Mouse (Mus musculus): ENCODE measurements around the gene Ppp1r12b. TPM values are rescaled to one million over a fixed set of nuclear protein-coding genes. Genes with fewer than 3 reads are reported as not detected.

Ppp1r12b gene
- polyA plus RNA-seq, 1 experiment from 2014 or later, result 21.2 TPM

- Histone ChIP-seq H3K27me3 (ENCODE audit: control insufficient read depth, insufficient read depth, low read length) (0 out of 2 replicates have a peak, but pooled peaks cover 4% of the 10 kb centered on the region), H3K36me3 (ENCODE audit: control insufficient read depth, insufficient read depth, low read length) (no peaks in the 10 kb centered on the region), H3K4me2 (ENCODE audit: low read depth, low read length) (no peak overlapping the region), H3K9ac (replicated peaks; ENCODE audit: low read depth, low read length) (no peak overlapping the region), H3K9me3 (ENCODE audit: control insufficient read depth, low read length) (no peaks in the 10 kb centered on the region), H3K4me1 (ENCODE audit: control insufficient read depth, insufficient read depth, low read length) (peaks cover 16% of the 10 kb centered on the region; the same call in 1 of the 2 replicates), H3K4me3 (ENCODE audit: low read depth, low read length) (no peak overlapping the region), H3K27ac (ENCODE audit: low read depth, low read length) (no peak overlapping the region)
- WGBS, result 63% methylated on average over 5 of the region's 5 CpGs
- ATAC-seq (ENCODE audit: low read depth), result no peak
Measured at GRCm38 (mm10) chr1:134711653-134712052, 244.1 kb downstream of the Ppp1r12b start.

- Histone ChIP-seq H3K36me3 (ENCODE audit: control insufficient read depth, insufficient read depth, low read length) (no peaks in the 10 kb centered on the region), H3K9me3 (ENCODE audit: control insufficient read depth, low read length) (no peaks in the 10 kb centered on the region), H3K4me3 (ENCODE audit: low read depth, low read length) (no peak overlapping the region), H3K27ac (ENCODE audit: low read depth, low read length) (no peak overlapping the region), H3K9ac (replicated peaks; ENCODE audit: low read depth, low read length) (no peak overlapping the region), H3K27me3 (ENCODE audit: control insufficient read depth, insufficient read depth, low read length) (0 out of 2 replicates have a peak, but pooled peaks cover 4% of the 10 kb centered on the region), H3K4me1 (ENCODE audit: control insufficient read depth, insufficient read depth, low read length) (peaks cover 16% of the 10 kb centered on the region; the same call in 1 of the 2 replicates), H3K4me2 (ENCODE audit: low read depth, low read length) (no peak overlapping the region)
- 31% methylated on average over 7 of the region's 7 CpGs for WGBS
- ATAC-seq (ENCODE audit: low read depth), result no peak
Measured at GRCm38 (mm10) chr1:134711061-134711460, 244.7 kb downstream of the Ppp1r12b start.

- no peak overlapping the region for H3K27ac ChIP-seq (ENCODE audit: low read depth, low read length)
- 0 out of 2 replicates have a peak, but pooled peaks cover 4% of the 10 kb centered on the region for H3K27me3 ChIP-seq (ENCODE audit: control insufficient read depth, insufficient read depth, low read length)
- H3K9me3 ChIP-seq (ENCODE audit: control insufficient read depth, low read length), result no peaks in the 10 kb centered on the region
- H3K36me3 ChIP-seq (ENCODE audit: control insufficient read depth, insufficient read depth, low read length), result no peaks in the 10 kb centered on the region
- H3K4me1 ChIP-seq (ENCODE audit: control insufficient read depth, insufficient read depth, low read length), result peaks cover 16% of the 10 kb centered on the region; the same call in 1 of the 2 replicates
- H3K9ac ChIP-seq (replicated peaks; ENCODE audit: low read depth, low read length), result peak overlapping the region; percentile 46
- H3K4me3 ChIP-seq (ENCODE audit: low read depth, low read length), result peak overlapping the region; percentile 51
- peak; percentile 15 for ATAC-seq (ENCODE audit: low read depth)
- 13% methylated on average over 23 of the region's 26 CpGs for WGBS
- H3K4me2 ChIP-seq (ENCODE audit: low read depth, low read length), result peak overlapping the region; percentile 99
Measured at GRCm38 (mm10) chr1:134709411-134710306, 246.1 kb downstream of the Ppp1r12b start.

- ATAC-seq (ENCODE audit: low read depth), result peak; percentile 52
- WGBS, result under 1% methylated on average over 46 of the region's 46 CpGs
- peak overlapping the region; percentile 99 for H3K4me2 ChIP-seq (ENCODE audit: low read depth, low read length)
- H3K4me3 ChIP-seq (ENCODE audit: low read depth, low read length), result peak overlapping the region; percentile 51
- H3K9ac ChIP-seq (replicated peaks; ENCODE audit: low read depth, low read length), result peak overlapping the region; percentile 46
- H3K27me3 ChIP-seq (ENCODE audit: control insufficient read depth, insufficient read depth, low read length), result 0 out of 2 replicates have a peak, but pooled peaks cover 4% of the 10 kb centered on the region
- H3K27ac ChIP-seq (ENCODE audit: low read depth, low read length), result no peak overlapping the region
- no peaks in the 10 kb centered on the region for H3K36me3 ChIP-seq (ENCODE audit: control insufficient read depth, insufficient read depth, low read length)
- peaks cover 16% of the 10 kb centered on the region; the same call in 1 of the 2 replicates for H3K4me1 ChIP-seq (ENCODE audit: control insufficient read depth, insufficient read depth, low read length)
- H3K9me3 ChIP-seq (ENCODE audit: control insufficient read depth, low read length), result no peaks in the 10 kb centered on the region
Measured at GRCm38 (mm10) chr1:134708801-134709385, 246.8 kb downstream of the Ppp1r12b start.

GRCm38 (mm10) chr1:134708274-134708673 lies 247.5 kb downstream of the Ppp1r12b start:
- whole genome bisulfite sequencing, result 18% methylated on average over 8 of the region's 8 CpGs

GRCm38 (mm10) chr1:134707516-134707915 lies 248.2 kb downstream of the Ppp1r12b start:
- Histone ChIP-seq H3K27me3 (ENCODE audit: control insufficient read depth, insufficient read depth, low read length) (0 out of 2 replicates have a peak, but pooled peaks cover 4% of the 10 kb centered on the region), H3K4me2 (ENCODE audit: low read depth, low read length) (no peak overlapping the region), H3K4me1 (ENCODE audit: control insufficient read depth, insufficient read depth, low read length) (peaks cover 13% of the 10 kb centered on the region; the same call in 1 of the 2 replicates), H3K36me3 (ENCODE audit: control insufficient read depth, insufficient read depth, low read length) (no peaks in the 10 kb centered on the region), H3K9ac (replicated peaks; ENCODE audit: low read depth, low read length) (no peak overlapping the region), H3K27ac (ENCODE audit: low read depth, low read length) (no peak overlapping the region), H3K9me3 (ENCODE audit: control insufficient read depth, low read length) (no peaks in the 10 kb centered on the region), H3K4me3 (ENCODE audit: low read depth, low read length) (no peak overlapping the region)
- WGBS, result 84% methylated on average over 3 of the region's 3 CpGs
- no peak for ATAC-seq (ENCODE audit: low read depth)

More at GRCm38 (mm10) chr1:134708274-134708673, 247.5 kb downstream of the Ppp1r12b start:
- no peaks in the 10 kb centered on the region for H3K9me3 ChIP-seq (ENCODE audit: control insufficient read depth, low read length)
- no peak overlapping the region for H3K27ac ChIP-seq (ENCODE audit: low read depth, low read length)
- 0 out of 2 replicates have a peak, but pooled peaks cover 4% of the 10 kb centered on the region for H3K27me3 ChIP-seq (ENCODE audit: control insufficient read depth, insufficient read depth, low read length)
- H3K4me2 ChIP-seq (ENCODE audit: low read depth, low read length), result peak overlapping the region; percentile 99
- peak overlapping the region; percentile 51; the same call in 1 of the 2 replicates for H3K4me3 ChIP-seq (ENCODE audit: low read depth, low read length)
- H3K36me3 ChIP-seq (ENCODE audit: control insufficient read depth, insufficient read depth, low read length), result no peaks in the 10 kb centered on the region
- H3K4me1 ChIP-seq (ENCODE audit: control insufficient read depth, insufficient read depth, low read length), result peaks cover 13% of the 10 kb centered on the region; the same call in 1 of the 2 replicates
- ATAC-seq (ENCODE audit: low read depth), result no peak
- peak overlapping the region; percentile 46 for H3K9ac ChIP-seq (replicated peaks; ENCODE audit: low read depth, low read length)

GRCm38 (mm10) chr1:134706549-134706948 lies 249.2 kb downstream of the Ppp1r12b start:
- Histone ChIP-seq H3K9me3 (ENCODE audit: control insufficient read depth, low read length) (no peaks in the 10 kb centered on the region), H3K9ac (replicated peaks; ENCODE audit: low read depth, low read length) (no peak overlapping the region), H3K4me2 (ENCODE audit: low read depth, low read length) (no peak overlapping the region), H3K4me3 (ENCODE audit: low read depth, low read length) (no peak overlapping the region), H3K4me1 (ENCODE audit: control insufficient read depth, insufficient read depth, low read length) (peaks cover 13% of the 10 kb centered on the region; the same call in 1 of the 2 replicates), H3K36me3 (ENCODE audit: control insufficient read depth, insufficient read depth, low read length) (no peaks in the 10 kb centered on the region), H3K27me3 (ENCODE audit: control insufficient read depth, insufficient read depth, low read length) (0 out of 2 replicates have a peak, but pooled peaks cover 4% of the 10 kb centered on the region), H3K27ac (ENCODE audit: low read depth, low read length) (no peak overlapping the region)
- WGBS, result 53% methylated on average over 2 of the region's 2 CpGs
- no peak for ATAC-seq (ENCODE audit: low read depth)
